Mouse (Mus musculus): ENCODE data around the gene Sgcd. TPM values are rescaled to one million over a fixed set of nuclear protein-coding genes. Genes with fewer than 3 reads are reported as not detected.

Gene Sgcd
- polyA plus RNA-seq, 1 experiment from 2014 or later, result 2.2 TPM

DNA sequence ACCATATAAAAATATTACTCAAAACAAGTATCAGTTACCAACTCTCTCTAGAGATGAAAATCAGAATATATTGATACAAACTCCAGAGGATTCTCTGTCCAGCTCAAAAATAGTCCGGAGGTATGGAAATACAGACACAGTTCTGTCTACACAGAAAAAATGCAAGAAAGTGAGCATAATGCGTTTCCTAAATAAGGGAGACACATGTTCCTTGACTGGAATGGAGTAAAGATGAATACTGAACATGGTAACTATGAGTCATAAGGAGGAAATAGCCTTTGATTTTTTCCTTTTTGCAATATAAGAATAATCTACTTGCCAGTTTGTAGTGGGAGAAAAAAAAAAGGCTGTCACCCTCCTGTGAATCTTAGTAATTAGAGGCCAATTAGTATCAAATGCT lies 655.1 kb downstream of the Sgcd start:
- no peaks in the 10 kb centered on the region for H3K27me3 ChIP-seq
- H3K27ac ChIP-seq, result no peak overlapping the region
- no peaks in the 10 kb centered on the region for H3K9me3 ChIP-seq (replicated peaks)
- H3K4me2 ChIP-seq, result no peak overlapping the region
- no peaks in the 10 kb centered on the region for H3K36me3 ChIP-seq
- no peak overlapping the region for H3K9ac ChIP-seq
- no peaks in the 10 kb centered on the region for H3K4me1 ChIP-seq
- WGBS, result 91% methylated on average over 2 of the region's 2 CpGs
- ATAC-seq (replicated peaks; ENCODE audit: low FRiP score), result no peak
- no peak overlapping the region for H3K4me3 ChIP-seq (replicated peaks)

GRCm38 (mm10) chr11:47305579-47305978 lies 683.2 kb downstream of the Sgcd start:
- Histone ChIP-seq H3K27me3 (no peaks in the 10 kb centered on the region), H3K36me3 (no peaks in the 10 kb centered on the region), H3K4me2 (no peak overlapping the region), H3K27ac (no peak overlapping the region), H3K4me1 (peaks cover 13% of the 10 kb centered on the region), H3K9ac (no peak overlapping the region), H3K9me3 (replicated peaks) (no peaks in the 10 kb centered on the region), H3K4me3 (replicated peaks) (no peak overlapping the region)
- ATAC-seq (replicated peaks; ENCODE audit: low FRiP score), result no peak

DNA sequence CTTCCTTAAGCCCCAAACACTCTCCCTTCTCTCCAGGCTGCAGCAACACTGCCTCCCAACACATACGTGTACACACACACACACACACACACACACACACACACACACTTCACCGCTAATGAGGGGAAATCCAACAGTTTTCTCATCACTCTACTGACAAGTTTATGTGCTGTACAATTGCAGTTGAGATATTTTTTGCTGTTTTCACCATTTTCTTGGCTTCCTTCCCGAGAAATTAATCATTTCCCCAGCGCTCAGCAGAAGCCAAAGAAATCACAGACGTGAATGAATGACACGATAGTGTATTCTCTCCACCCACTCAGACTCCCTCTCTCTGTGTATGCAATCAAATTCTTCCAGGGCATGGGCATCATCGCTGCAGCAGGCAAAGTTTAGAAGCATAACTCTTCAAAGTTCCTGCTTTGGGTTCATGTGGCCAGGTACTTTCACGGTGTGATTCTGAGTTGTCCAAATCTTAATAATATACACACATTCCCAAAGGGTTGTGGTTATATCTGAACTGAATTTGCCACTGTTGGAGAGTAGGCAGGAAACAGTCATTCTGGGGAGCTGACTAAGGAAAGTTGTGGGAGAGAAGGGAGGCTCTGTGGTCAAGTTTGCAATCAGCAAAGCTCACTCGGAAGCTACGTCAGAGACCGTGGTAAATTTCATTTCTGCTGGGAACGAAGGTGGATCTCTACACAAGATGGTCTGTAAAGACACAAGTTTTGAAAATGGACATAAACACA lies 683.9 kb downstream of the Sgcd start:
- Histone ChIP-seq H3K4me1 (peaks cover 13% of the 10 kb centered on the region), H3K27ac (no peak overlapping the region), H3K9ac (no peak overlapping the region), H3K4me3 (replicated peaks) (no peak overlapping the region), H3K27me3 (no peaks in the 10 kb centered on the region), H3K36me3 (no peaks in the 10 kb centered on the region), H3K4me2 (no peak overlapping the region), H3K9me3 (replicated peaks) (no peaks in the 10 kb centered on the region)
- 56% methylated on average over 12 of the region's 12 CpGs for WGBS
- 0 out of 2 replicates have a peak, but pooled peaks have one; percentile 36 for ATAC-seq (replicated peaks; ENCODE audit: low FRiP score)

- peaks cover 7% of the 10 kb centered on the region; the same call in 1 of the 2 replicates for H3K4me1 ChIP-seq
- WGBS, result 90% methylated on average over 1 of the region's 1 CpGs
- H3K27me3 ChIP-seq, result no peaks in the 10 kb centered on the region
- H3K27ac ChIP-seq, result no peak overlapping the region
- H3K9ac ChIP-seq, result no peak overlapping the region
- no peaks in the 10 kb centered on the region for H3K36me3 ChIP-seq
- H3K9me3 ChIP-seq (replicated peaks), result no peaks in the 10 kb centered on the region
- no peak for ATAC-seq (replicated peaks; ENCODE audit: low FRiP score)
- no peak overlapping the region for H3K4me2 ChIP-seq
- H3K4me3 ChIP-seq (replicated peaks), result no peak overlapping the region
Observed at GRCm38 (mm10) chr11:47299777-47300176, 689.0 kb downstream of the Sgcd start.

DNA sequence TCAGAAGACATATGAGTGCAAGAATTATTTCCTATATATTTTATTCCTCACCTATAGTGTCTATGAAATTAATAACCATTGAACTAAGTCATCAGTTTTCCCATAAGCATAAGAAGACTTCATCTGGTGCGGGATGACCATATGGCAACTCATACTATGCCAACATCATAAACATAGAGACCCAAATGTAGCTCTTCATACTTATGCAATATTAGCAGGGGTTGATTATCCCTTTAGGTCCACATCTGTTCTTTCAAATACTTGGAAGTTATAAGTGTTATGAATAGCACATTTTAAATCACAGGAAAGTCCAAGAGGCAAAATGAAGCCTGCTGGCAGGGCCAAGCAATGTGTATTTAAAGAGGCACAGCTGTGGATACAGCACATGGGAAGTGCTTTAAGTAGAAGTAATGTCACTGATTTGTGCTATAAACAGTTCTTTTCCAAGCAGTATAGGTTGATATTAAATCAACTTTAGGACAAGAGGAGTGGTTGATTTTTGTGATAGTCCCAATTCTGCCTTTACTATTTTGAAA lies 690.9 kb downstream of the Sgcd start:
- no peaks in the 10 kb centered on the region for H3K36me3 ChIP-seq
- ATAC-seq (replicated peaks; ENCODE audit: low FRiP score), result no peak
- 90% methylated on average over 1 of the region's 1 CpGs for WGBS

DNA sequence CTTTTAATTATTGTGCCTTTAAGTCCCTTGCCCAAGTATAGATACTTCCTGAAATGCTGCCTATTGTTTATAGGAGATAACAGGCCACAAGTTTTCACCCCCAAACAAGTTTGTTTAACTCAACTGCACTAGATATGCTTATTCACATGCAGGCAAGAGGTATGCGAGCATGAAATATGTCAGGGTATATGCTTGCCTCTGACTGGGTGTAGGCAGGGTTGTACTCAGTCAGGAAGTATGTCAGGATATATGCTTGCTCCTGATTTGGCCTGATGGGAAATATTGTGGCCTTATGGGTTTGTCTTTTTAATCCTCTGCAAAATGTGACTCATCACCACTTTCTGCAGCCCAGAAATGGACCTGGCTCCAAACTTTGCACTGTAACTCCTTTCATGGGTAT lies 694.0 kb downstream of the Sgcd start:
- Histone ChIP-seq H3K4me3 (replicated peaks) (no peak overlapping the region), H3K36me3 (no peaks in the 10 kb centered on the region)
- WGBS, result 90% methylated on average over 1 of the region's 1 CpGs

More for the DNA sequence above, 690.9 kb downstream of the Sgcd start:
- no peak overlapping the region for H3K27ac ChIP-seq
- H3K27me3 ChIP-seq, result no peaks in the 10 kb centered on the region
- no peaks in the 10 kb centered on the region for H3K4me1 ChIP-seq
- no peak overlapping the region for H3K4me2 ChIP-seq
- H3K9me3 ChIP-seq (replicated peaks), result no peaks in the 10 kb centered on the region
- no peak overlapping the region for H3K9ac ChIP-seq
- no peak overlapping the region for H3K4me3 ChIP-seq (replicated peaks)

GRCm38 (mm10) chr11:47276586-47276985 lies 712.2 kb downstream of the Sgcd start:
- Histone ChIP-seq H3K9me3 (replicated peaks) (no peaks in the 10 kb centered on the region), H3K36me3 (no peaks in the 10 kb centered on the region), H3K4me2 (no peak overlapping the region), H3K9ac (no peak overlapping the region), H3K27me3 (no peaks in the 10 kb centered on the region), H3K4me3 (replicated peaks) (no peak overlapping the region), H3K27ac (no peak overlapping the region), H3K4me1 (no peaks in the 10 kb centered on the region)
- 60% methylated on average over 4 of the region's 4 CpGs for WGBS
- no peak for ATAC-seq (replicated peaks; ENCODE audit: low FRiP score)

More for the DNA sequence above, 694.0 kb downstream of the Sgcd start:
- no peak overlapping the region for H3K9ac ChIP-seq
- no peak overlapping the region for H3K27ac ChIP-seq
- H3K4me2 ChIP-seq, result no peak overlapping the region
- no peaks in the 10 kb centered on the region for H3K27me3 ChIP-seq
- no peaks in the 10 kb centered on the region for H3K9me3 ChIP-seq (replicated peaks)
- ATAC-seq (replicated peaks; ENCODE audit: low FRiP score), result no peak
- H3K4me1 ChIP-seq, result no peaks in the 10 kb centered on the region

GRCm38 (mm10) chr11:47268556-47268955 lies 720.2 kb downstream of the Sgcd start:
- Histone ChIP-seq H3K4me2 (no peak overlapping the region), H3K27me3 (no peaks in the 10 kb centered on the region), H3K27ac (no peak overlapping the region), H3K4me1 (no peaks in the 10 kb centered on the region), H3K9me3 (replicated peaks) (no peaks in the 10 kb centered on the region), H3K9ac (no peak overlapping the region), H3K4me3 (replicated peaks) (no peak overlapping the region), H3K36me3 (no peaks in the 10 kb centered on the region)
- 85% methylated on average over 4 of the region's 4 CpGs for WGBS
- no peak for ATAC-seq (replicated peaks; ENCODE audit: low FRiP score)

- H3K4me1 ChIP-seq, result no peaks in the 10 kb centered on the region
- no peak overlapping the region for H3K4me3 ChIP-seq (replicated peaks)
- H3K27me3 ChIP-seq, result no peaks in the 10 kb centered on the region
- H3K36me3 ChIP-seq, result no peaks in the 10 kb centered on the region
- no peaks in the 10 kb centered on the region for H3K9me3 ChIP-seq (replicated peaks)
- H3K27ac ChIP-seq, result no peak overlapping the region
- H3K9ac ChIP-seq, result no peak overlapping the region
- H3K4me2 ChIP-seq, result no peak overlapping the region
- no peak for ATAC-seq (replicated peaks; ENCODE audit: low FRiP score)
- WGBS, result 79% methylated on average over 9 of the region's 9 CpGs
Observed at GRCm38 (mm10) chr11:47264267-47264984, 724.3 kb downstream of the Sgcd start.

GRCm38 (mm10) chr11:47250301-47250700 lies 738.5 kb downstream of the Sgcd start:
- no peak overlapping the region for H3K9ac ChIP-seq
- no peak overlapping the region for H3K27ac ChIP-seq
- H3K4me1 ChIP-seq, result no peaks in the 10 kb centered on the region
- H3K27me3 ChIP-seq, result no peaks in the 10 kb centered on the region
- no peak for ATAC-seq (replicated peaks; ENCODE audit: low FRiP score)
- no peak overlapping the region for H3K4me2 ChIP-seq
- no peaks in the 10 kb centered on the region for H3K9me3 ChIP-seq (replicated peaks)
- H3K4me3 ChIP-seq (replicated peaks), result no peak overlapping the region
- no peaks in the 10 kb centered on the region for H3K36me3 ChIP-seq
- WGBS, result 68% methylated on average over 7 of the region's 7 CpGs

GRCm38 (mm10) chr11:47248345-47248893 lies 740.4 kb downstream of the Sgcd start:
- Histone ChIP-seq H3K36me3 (no peaks in the 10 kb centered on the region), H3K4me3 (replicated peaks) (no peak overlapping the region), H3K4me1 (no peaks in the 10 kb centered on the region), H3K27me3 (no peaks in the 10 kb centered on the region), H3K4me2 (no peak overlapping the region), H3K27ac (no peak overlapping the region), H3K9me3 (replicated peaks) (no peaks in the 10 kb centered on the region), H3K9ac (no peak overlapping the region)
- 86% methylated on average over 4 of the region's 4 CpGs for WGBS
- no peak for ATAC-seq (replicated peaks; ENCODE audit: low FRiP score)

GRCm38 (mm10) chr11:47247703-47248344 lies 740.9 kb downstream of the Sgcd start:
- no peak for ATAC-seq (replicated peaks; ENCODE audit: low FRiP score)
- Histone ChIP-seq H3K27ac (no peak overlapping the region), H3K27me3 (no peaks in the 10 kb centered on the region), H3K9ac (no peak overlapping the region), H3K4me2 (no peak overlapping the region), H3K9me3 (replicated peaks) (no peaks in the 10 kb centered on the region), H3K4me3 (replicated peaks) (no peak overlapping the region), H3K36me3 (no peaks in the 10 kb centered on the region), H3K4me1 (no peaks in the 10 kb centered on the region)
- WGBS, result 83% methylated on average over 8 of the region's 8 CpGs

Data from kidney, embryonic 15.5 days (tissue).